Mouse (Mus musculus) thymus, adult 2 months (tissue): Measurements from ENCODE around the gene Olig3.

Source experiments
- CTCF ChIP-seq: fragments of 200-500 bp; IDR thresholded peaks from 2 replicates; pipeline ENCODE4 v1.5.1; 2012; ENCODE audit warnings: mild to moderate bottlenecking, control low read depth, low read length, moderate library complexity, borderline replicate concordance; ENCODE audit not compliant: control insufficient read depth, poor library complexity, insufficient read depth; ENCODE audit errors: extremely low read depth
- POLR2A ChIP-seq: fragments of 200-500 bp; IDR thresholded peaks from 2 replicates; pipeline ENCODE4 v1.6.1; 2012; ENCODE audit warnings: mild to moderate bottlenecking, low read length, control low read depth, moderate library complexity; ENCODE audit not compliant: control insufficient read depth, poor library complexity, insufficient read depth; ENCODE audit errors: extremely low read depth

GRCm38 (mm10) chr10:19372263-19372662 is 15.9 kb downstream of the Olig3 start:
- TF ChIP-seq CTCF: no peak
- no peak for TF ChIP-seq POLR2A
